Mouse (Mus musculus) right cerebral cortex, postnatal 4 days (tissue): ENCODE data around the gene Map2k1.
"Not testable (repeated sequence)": the region's sequence is repeated elsewhere in the genome, so short reads cannot be mapped to it uniquely, and the experiment has no call there.

Source experiments
- DNase-seq: peaks from one replicate; pipeline ENCODE4 v3.0.0-alpha.2; 2022

Gene Map2k1

DNA sequence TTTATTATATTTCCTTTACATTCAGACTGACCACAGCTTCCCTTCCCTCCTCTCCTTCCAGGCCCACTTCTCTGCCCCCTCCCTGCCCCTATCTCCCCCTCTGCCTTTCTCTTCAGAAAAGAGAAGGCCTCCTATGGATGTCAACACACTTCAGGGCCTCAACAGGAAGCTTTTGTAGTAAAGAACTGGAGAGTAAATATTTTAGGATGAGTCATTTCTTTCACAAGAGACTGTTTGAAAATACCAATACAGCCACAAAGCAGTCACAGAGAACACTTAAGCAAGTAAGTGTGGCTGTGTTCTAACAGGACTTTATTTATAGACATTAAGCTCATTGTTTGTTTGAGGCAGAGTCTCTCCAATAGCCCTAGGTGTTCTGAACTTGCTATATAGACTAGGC lies 51.1 kb downstream of the Map2k1 start:
- DNase-seq, result no peak

DNA sequence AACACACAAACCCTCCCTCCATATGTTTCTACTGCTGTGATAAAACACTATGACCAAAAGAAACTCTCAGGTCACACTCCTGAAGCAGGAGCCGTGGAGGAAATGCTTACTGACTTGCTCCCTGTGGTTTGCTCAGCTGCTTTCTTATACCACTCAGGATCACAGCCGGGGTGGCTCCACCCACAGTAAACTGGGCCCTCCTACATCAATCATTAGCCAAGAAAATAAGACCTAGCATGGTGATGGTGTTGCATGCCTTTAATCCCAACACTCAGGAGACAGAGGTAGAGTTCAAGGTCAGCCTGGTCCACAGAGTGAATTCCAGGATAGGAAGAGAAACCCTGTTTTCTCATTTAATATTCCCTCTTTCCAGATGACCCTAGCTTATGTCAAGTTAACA lies 53.5 kb downstream of the Map2k1 start:
- DNase-seq, result no peak

DNA sequence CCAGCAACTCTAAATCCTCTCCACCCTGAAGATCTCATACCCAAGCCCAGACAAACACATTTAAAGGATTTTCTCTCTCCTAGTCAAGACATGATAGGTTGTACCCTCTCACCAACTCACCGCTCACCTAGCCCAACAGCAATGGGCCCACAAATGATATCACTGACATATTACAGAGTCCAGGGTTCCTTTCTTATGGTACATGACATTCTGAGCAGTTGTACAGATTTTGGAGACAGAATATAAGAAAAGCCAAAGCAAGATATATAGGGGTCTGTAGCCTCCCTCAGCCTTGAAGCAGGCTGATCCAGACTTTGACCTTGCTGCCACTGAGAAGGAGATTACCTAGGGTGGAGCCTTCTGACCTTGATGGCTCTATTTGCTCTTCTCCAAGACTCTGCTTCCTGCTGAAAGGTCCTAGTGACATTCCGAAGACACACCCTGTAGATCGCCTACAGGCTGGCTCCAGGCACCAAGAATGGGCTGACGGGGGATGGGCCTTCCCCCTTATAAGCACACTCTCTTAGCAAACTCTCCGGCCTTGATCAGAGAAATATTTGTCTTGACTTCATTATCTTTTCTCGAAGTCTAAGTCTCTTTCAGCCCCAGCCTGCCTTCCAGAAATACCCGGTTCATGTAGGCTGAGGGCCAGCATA lies 54.5 kb downstream of the Map2k1 start:
- not testable (repeated sequence) for DNase-seq

DNA sequence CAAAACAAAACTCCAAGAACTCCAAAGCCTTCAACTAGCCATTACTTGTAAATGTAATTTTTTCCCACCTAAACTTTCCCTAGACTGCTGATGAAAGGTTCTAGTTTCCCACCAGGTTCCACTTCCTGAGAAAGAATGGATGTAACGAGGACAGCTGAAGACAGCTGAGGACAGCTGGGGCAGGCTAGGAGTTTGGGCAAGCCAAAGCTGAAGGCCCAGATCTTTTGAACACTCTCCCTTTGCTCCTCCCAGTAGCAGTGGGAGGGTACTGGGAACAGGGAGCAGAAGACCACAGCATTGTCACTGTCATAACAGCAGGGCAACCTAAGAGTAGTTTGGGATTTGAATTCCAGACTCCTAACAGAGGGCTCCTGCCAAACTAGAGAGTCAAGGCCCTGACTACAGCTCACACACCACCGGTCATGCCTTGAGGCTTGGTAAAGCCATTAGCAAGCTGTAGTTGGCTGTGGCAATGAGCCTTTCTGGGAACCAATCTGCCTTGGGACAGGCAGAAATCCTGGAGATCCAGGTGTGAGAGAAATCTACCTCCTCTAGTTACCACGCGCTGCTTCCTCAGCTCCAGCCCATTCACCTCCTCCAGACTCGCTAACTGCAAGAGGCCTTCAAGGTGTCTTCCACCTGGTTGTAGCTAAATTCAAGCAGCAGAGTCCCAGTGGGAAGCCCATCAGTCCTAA lies 55.2 kb downstream of the Map2k1 start:
- DNase-seq, result no peak

DNA sequence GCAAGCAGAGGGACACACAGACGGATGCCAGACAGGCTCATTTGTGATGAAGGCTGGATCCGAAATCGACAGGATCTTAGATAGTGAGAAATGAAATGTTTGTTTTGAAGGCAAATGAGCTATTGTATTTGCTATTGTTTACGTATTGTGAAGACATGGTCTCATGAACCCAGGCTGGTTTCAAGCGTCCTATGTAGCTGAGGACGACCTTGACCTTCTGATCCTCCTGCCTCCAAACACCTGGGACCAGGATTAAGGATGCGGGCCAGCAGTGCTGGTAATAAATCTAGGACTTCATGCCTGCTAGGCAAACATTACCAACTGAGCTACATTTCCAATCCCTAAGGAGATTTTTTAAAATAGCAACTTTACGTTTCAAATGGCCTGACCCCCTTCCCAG lies 55.9 kb downstream of the Map2k1 start:
- DNase-seq, result no peak

DNA sequence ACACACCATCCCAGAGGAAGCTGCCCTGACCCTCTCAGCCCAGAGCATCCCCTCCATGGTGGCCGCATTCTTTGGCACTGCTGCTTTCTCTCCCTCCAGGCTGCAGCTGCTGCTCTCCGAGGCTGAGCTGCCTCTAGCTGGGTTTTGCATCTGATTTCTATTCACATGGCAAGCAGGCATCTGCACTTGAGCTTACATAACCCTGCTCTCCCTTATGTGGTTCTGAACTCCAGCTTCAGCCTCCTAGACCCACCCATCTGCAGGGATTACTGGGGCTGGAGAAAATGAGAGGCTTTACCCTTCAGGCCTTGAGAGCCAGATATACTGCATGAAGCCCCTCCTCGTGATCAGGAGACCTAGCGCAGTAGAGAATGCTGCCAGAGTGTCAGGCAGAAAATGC lies 57.9 kb downstream of the Map2k1 start:
- DNase-seq, result no peak

DNA sequence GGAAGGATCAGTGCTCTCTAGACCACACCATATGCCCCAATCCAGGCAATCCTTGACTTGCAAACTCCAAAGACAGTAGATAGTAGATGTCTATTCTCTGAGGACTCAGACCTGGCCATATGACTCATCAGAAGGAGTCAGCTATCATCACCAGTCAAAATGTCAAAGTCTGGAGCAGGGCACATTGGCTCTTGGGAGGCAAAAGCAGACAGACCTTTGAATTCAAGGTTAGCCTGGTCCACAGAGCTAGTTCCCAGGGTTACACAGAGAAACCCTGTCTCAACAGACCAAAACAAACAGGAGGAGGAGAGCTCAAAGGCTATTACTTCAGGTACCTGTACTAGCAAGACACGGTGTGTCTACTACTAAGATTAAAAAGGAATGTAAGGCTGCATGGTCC lies 59.6 kb downstream of the Map2k1 start:
- DNase-seq, result no peak

DNA sequence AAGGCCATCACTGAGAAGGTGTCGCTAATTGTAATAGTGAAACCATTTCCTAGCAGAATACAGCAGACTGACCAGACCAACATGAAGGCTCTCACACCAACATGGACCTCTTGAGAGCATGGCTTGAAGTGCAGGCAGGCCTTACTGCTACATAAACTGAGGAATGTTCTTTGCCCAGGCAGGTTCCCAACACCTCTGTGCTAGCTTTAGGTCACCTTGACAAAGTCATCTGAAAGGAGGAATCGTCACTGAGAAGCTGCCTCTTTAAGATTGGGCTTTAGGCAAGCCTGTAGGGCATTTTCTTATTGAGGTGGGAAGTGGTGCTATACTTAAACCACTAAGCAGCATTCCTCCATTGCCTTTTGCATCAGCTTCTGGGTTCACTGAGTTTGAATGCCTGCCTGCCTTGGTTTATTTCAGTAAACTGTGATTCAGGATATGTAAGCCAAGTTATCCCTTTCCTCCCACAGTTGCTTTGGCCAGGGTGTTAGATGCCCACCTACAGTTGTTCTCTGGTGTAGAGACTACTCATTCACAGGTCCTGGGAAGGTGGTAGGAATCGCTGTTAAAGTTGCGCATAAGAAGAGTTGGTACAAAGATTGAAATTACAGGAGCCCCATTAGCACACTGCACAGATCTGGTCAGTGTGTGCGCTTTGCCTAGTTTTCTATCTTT lies 69.1 kb downstream of the Map2k1 start:
- DNase-seq, result no peak

DNA sequence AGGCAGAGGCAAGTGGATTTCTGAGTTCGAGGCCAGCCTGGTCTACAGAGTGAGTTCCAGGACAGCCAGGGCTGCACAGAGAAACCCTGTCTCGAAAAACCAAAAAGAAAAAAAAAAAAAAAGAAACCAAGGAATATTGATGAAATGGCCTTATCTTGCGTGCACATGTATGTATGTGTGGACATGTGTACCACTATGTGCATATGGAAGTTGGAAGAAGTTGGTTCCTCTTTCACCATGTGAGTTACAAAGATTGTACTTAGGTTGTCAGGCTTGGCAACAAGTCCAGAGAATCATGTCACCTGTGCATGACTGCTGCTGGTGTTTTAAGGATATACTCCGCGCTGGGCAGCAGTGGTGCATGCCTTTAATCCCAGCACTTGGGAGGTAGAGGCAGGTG lies 70.1 kb downstream of the Map2k1 start:
- not testable (repeated sequence) for DNase-seq

DNA sequence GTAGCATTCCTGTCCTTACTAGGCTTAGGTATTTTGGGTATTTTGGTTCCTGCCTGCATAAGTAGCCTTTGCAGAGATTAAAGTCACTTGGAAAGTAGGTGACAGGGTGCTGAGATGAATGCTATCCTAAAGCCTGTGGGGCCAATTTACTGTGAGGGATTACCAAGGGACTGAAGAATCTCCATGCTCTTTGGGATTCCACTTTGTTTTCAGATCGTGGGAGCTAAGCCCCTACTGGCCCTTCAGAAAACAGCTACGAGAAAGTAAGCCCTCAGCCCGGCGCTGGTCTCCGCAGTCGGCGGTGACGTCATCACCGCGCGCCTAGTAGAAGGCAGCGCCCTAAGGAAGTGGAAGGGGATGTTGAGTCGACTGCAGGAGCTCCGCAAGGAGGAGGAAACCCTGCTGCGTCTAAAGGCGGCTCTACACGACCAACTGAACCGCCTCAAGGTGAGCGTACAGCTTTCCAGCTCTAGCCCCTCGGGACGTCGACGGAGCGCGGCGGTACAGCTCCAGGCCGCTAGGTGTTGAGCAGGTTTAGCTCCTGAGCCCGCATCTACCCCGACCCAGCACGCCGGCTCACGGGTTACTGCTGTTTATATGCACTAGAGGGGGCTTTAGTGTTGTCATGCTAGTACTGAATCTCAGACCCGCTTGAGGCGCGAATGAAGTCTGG lies 74.3 kb downstream of the Map2k1 start, which contains the start of gene Snapc5:
Gene Snapc5 (plus strand): TSS at position 301 of the 673 bp plus-strand sequence.
- peak; percentile 91 for DNase-seq

DNA sequence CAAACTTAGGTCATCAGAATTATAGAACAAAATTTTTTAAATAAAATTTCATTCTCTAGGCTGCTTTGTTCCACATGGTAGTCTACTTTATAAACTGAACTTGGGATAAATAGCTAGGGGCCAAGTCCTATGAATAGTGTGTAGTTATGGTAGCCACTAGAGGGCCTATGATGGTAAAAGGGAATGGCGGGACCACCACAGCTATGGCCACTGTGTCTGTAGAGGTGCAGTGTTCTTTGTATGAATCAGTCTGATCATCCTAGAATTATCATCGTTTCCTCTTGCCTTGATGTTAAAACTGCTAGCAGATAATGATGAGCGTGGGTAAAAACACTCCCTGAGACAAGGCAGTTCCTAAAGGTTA lies 74.8 kb downstream of the Map2k1 start:
- DNase-seq, result no peak

DNA sequence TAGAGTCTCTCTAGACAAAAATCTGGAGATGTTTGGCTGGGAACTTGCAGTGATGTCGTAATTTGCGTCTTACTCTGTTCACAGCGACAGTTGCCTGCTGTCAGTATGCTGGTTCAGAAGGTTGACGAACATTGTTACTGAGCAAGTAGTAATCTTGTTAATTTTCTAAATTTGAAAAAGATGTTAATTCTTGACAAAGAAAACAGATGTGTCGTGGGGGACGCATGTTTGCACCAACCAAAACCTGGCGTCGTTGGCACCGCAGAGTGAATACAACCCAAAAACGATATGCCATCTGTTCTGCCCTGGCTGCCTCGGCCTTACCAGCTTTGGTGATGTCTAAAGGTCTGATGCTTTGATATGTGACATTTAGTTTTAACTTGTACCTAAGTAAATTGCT lies 78.1 kb downstream of the Map2k1 start:
- no peak for DNase-seq

DNA sequence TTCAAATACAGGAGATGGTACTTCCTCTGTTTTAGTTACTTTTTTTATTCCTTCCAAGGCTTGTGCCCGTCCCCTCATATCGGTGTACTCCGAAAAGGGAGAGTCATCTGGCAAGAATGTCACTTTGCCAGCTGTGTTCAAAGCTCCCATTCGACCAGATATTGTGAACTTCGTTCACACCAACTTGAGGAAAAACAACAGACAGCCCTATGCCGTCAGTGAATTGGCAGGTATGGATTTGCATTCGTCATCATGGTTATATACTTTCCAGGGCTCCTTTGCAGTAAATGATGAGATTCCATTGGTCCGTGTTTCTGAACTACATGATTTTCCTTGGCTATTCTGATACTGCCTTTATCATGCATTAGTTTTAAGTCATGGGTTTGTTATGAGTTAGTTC lies 78.7 kb downstream of the Map2k1 start:
- DNase-seq, result no peak

DNA sequence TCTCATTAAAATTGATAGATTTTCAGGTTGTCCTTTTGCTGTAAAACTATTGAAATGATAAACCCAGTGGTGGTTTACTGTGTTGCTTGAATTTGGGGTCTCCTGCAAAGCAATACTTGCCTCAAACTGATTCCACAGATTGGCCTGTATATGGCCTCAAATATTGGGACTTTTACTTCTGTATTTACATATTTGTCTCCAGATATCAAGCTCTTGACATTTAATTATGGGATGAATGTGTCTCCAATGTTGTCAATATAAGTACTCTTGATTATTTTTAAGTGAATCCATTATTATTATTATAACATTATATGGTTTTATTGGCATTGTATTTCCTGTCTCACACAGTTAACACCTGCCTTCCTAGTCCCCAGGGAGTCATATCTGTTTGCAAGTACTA lies 79.1 kb downstream of the Map2k1 start:
- no peak for DNase-seq

DNA sequence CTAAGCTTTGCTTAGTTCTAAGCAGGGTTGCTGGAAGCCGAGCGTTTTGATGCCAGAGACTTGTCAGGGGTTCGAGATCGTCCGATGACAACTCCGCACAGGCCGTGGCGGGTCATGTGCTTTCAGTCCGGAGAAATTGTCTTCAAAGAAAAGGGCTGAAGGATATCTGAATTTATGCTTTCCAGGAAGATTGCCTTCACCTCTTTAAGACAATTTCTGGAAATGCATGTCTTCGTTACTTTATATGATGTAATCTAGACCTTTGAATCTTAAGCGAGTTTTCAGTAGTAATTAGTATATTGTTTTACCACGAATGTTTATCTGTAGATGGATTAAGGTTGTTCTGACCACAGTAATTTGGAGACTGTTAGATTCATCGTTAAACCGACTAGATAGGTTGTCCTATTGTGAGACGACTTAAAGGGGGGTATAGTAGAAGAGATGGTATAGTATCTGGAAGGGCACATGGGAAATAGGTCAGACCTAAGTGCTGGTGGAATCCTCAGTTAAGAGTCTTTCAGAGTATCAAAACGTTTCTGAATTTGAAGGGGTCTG lies 79.7 kb downstream of the Map2k1 start:
- no peak for DNase-seq

DNA sequence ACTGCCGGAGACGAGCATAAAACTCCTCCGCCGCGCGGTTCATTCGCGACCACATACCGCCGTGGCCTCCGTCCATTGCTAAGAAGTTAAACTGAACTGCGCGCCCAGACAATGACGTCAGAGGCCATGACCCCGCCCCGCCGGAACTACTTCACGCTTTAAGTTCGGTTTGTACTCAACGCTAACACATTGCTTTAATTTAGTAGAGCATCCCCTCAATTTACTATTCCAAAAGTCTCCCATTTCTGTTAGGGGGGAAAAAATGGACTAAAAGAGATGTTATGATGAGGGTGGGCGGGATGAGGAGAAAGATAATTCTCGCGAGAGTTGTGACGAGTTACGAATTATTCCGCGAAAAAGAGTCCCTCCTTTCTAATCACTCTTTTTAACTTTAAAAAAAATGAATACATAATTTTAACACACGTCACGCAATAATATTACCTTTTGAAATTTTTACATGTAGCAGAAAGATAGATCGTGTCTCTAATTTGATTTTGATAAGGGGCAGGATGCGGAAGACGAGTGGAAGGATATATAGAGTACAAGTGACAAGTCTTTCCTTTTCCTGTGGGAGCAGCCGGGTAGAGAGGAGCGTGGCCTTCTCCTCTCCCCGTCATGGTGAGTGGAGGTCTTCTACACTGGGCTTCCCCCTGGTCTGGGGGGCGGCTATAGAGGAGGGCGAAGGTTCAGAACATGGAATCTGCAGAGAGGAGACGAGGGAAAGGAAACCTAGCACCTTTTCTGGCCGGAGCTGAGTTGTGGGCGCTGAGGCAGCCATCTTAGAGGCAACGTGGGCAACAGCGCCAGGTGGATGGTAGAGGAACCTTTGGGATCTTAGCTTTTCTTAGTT lies 80.4 kb downstream of the Map2k1 start, which contains the start of the genes Zwilch and Rpl4:
Gene Zwilch (minus strand): TSS at position 289 of the 850 bp plus-strand sequence.
Gene Rpl4 (plus strand): TSS at position 560 of the 850 bp plus-strand sequence.
- DNase-seq, result peak; percentile 86

DNA sequence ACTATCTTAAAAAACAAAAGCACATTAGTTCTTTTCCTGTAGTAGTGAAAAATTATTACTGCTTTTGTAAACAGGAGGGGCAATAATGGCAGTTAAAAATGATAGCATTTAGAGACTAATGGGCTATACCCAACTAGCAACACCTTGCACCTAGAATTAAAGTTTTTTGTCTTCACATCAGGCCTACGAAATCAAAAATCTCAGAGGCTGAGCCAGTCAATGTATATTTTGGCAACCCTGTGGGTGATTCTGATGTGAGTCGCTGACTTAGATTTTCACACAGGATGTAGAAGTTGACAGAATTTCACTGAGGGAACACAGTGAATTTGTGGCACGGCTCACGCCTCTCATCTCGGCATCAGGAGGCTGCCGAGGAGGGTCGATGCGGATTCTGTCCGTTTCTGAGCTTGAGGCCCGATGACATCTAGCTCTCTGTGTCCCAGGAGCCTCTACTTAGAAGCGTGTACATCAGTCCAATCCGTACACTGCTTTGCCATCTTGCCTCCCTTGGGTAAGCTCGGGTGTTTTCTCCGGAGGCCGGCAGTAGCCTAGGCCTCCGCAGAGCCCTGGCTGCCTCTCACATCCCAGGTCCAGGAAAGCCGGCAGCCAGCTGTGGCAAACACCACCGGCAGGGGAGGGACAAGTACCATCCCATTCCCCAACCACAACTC lies 81.2 kb downstream of the Map2k1 start:
- no peak for DNase-seq

DNA sequence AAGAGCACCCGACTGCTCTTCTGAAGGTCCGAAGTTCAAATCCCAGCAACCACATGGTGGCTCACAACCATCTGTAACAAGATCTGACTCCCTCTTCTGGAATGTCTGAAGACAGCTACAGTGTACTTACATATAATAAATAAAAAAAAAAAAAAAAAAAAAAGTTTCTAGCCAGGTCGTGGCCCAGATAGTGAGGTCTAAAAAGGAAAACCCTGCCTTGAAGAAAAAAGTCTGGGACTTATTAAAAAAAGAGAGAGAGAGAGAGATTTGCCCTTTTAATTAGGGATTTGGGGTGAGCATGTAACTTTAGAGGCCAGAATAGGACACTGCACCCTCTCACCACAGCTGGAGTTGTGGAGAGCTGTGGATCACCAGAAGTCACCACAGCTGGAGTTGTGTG lies 83.5 kb downstream of the Map2k1 start:
- DNase-seq, result not testable (repeated sequence)

DNA sequence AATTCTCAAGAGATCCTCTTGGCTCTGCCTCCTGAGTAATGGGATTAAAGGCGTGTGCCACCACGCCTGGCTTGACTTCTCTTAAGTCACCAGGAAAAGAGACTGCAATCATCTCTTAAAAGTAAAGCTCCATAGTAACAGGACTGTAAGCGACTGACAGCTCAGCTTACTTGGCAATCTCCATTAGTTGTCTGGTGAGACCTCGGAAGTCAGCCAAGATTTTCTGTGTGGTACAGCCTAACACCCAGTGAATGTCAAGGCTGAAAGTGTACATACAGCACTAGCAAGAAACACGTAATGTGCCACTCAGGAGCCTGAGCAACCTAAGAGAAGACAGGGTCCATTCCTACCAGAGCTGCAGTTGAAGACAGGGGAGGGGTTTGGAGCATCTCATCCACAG lies 93.0 kb downstream of the Map2k1 start:
- no peak for DNase-seq

DNA sequence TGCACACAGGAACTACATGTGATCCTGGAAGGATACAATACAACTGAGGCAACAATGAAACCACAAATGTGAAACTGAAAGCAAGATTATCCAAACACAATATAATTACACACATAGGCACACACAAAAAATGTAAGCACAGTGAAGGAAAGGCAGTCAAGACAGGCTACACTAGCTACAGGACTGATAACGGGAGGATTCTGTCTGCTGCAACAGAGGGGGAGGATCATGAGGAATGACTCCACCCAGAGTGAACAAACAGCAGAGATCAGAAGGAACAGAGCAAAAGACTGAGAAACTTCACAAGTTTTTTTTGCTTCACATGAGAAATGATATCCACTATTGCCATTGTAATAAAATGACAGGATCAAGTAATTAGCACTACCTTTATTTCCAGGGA lies 96.8 kb downstream of the Map2k1 start:
- no peak for DNase-seq

DNA sequence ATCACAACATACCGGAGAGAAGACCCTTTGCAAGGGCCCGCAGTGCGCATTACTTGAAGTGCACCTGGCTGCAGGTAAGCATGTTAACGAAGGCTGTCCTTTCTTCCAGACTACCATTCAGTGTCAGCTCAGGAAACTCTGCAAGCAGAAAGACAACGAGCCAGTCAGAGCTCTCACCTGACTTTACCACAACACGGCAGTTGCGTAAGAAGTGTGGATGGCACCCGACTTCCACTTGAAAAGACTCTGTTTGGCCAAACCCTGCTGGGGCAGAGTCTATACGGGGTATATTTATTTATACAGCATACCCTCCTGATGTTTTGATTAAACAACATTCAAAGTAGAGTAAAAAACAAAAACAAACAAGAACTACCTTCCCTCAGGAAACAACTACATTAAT lies 113.6 kb downstream of the Map2k1 start:
- no peak for DNase-seq

DNA sequence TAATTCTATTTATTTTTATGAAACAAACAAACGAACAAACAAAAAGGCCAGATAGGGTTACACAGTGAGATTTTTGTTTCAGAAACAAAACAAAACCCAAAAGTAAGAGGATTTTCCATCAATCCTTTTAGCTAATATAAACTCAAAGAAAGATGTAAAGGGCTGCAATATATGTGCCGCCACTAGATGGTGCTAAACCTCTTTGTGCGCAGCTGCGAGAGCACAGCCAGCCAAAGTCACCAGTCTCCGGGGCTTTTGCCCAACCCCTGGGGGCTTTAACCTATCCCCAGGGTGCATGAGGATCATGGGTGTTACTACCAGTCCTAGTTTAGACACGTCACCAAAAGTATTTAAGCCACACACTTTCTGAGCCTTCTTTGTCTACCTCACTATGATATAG lies 114.5 kb downstream of the Map2k1 start:
- peak; percentile 68 for DNase-seq
